Mouse (Mus musculus): ENCODE data around the gene Col5a3.

DNA sequence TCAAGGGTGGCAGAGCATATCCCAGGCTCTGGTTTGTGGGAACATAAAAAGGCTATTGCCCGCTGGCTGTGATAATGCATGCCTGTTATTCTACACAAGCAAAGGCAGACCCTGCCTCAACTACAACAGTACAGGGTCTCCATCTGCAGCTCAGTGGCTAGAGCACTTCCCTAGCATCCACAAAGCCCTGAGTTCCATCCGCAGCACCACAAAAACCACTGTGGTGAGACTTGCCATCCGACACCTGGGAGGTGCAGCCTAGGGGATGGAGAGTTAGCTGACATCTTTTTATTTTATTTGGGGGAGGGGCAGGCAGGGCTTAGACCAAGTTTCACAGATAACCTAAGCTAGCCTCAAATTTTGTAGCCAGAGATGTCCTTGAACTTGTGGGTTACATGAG is 53.5 kb downstream of the Col5a3 start:
- TF ChIP-seq CHD2 (IDR thresholded peaks at IDR 0.05; ENCODE audit: low read depth, low read length) (no peak), HCFC1 (IDR thresholded peaks at IDR 0.05; ENCODE audit: borderline replicate concordance, insufficient read depth, low read length) (no peak)

Data from ES-E14 (cell line).